Mouse (Mus musculus) frontal cortex, adult 2 months (tissue): ENCODE results near the gene Palm3. TPM values are rescaled to one million over a fixed set of nuclear protein-coding genes. Genes with fewer than 3 reads are reported as not detected.

Experiments used
- DNase-seq, 2 experiments: peaks; one replicate each; pipeline ENCODE4 v3.0.0; 2022; ENCODE audit warnings: low spot score in 1 of 2; ENCODE audit errors: extremely low spot score in 1 of 2
- polyA plus RNA-seq: library from polyadenylated mRNA; depleted of rRNA; stranded (reverse); fragments of >200 nt; gene quantifications from 2 replicates; pipeline ENCODE4 v1.2.3, GENCODE M21; 2012; rRNA removed

Palm3 gene
- polyA plus RNA-seq, 1 experiment = 1.9 TPM

- no peak for DNase-seq
Measured at GRCm38 (mm10) chr8:84065457-84066072, 44.3 kb downstream of the Palm3 start.

GRCm38 (mm10) chr8:84066291-84066930, 45.1 kb downstream of the Palm3 start, which contains the start of gene Rfx1:
Rfx1 (plus strand) TSS chr8:84066834.
- peak; percentile 100 for DNase-seq

GRCm38 (mm10) chr8:84067047-84067573, 45.8 kb downstream of the Palm3 start:
- peak; percentile 85 to 96 for DNase-seq

GRCm38 (mm10) chr8:84067911-84068310, 46.6 kb downstream of the Palm3 start:
- no peak for DNase-seq

- DNase-seq = no peak
Measured at GRCm38 (mm10) chr8:84068316-84069035, 47.2 kb downstream of the Palm3 start.

- DNase-seq = no peak
Measured at GRCm38 (mm10) chr8:84069169-84069568, 47.9 kb downstream of the Palm3 start.

GRCm38 (mm10) chr8:84069750-84070149, 48.5 kb downstream of the Palm3 start:
- DNase-seq = no peak

GRCm38 (mm10) chr8:84070241-84070640, 49.0 kb downstream of the Palm3 start:
- DNase-seq = no peak

GRCm38 (mm10) chr8:84070667-84071066, 49.4 kb downstream of the Palm3 start:
- peak; percentile 73 to 76 for DNase-seq

GRCm38 (mm10) chr8:84071921-84072320, 50.6 kb downstream of the Palm3 start:
- DNase-seq = no peak

GRCm38 (mm10) chr8:84072321-84072720, 51.0 kb downstream of the Palm3 start:
- no peak for DNase-seq

- peak in 1 of 2 experiments; percentile 47 for DNase-seq
Measured at GRCm38 (mm10) chr8:84073230-84073976, 52.1 kb downstream of the Palm3 start.

- no peak for DNase-seq
Measured at GRCm38 (mm10) chr8:84076412-84076811, 55.1 kb downstream of the Palm3 start.

GRCm38 (mm10) chr8:84076849-84077248, 55.6 kb downstream of the Palm3 start:
- no peak for DNase-seq

- DNase-seq = no peak
Measured at GRCm38 (mm10) chr8:84079206-84079605, 57.9 kb downstream of the Palm3 start.

Other genes with a start within 250 kb of the Palm3 start
- 199 and 247 TPM in 2 replicates for gene Adgrl1, start 121.4 kb upstream of the Palm3 start, polyA plus RNA-seq
- 0.63 and 0.68 TPM in 2 replicates for gene Gm10644, start 66.3 kb upstream of the Palm3 start, polyA plus RNA-seq
- 1.2 and 1.6 TPM in 2 replicates for gene Asf1b, start 66.0 kb upstream of the Palm3 start, polyA plus RNA-seq
- 161 and 176 TPM in 2 replicates for gene Prkaca, start 48.5 kb upstream of the Palm3 start, polyA plus RNA-seq
- gene Samd1, start 23.8 kb upstream of the Palm3 start, polyA plus RNA-seq = 47.4 and 48.4 TPM in 2 replicates
- gene 1700067K01Rik, start 20.0 kb upstream of the Palm3 start, polyA plus RNA-seq = not detected in 2 replicates
- 1.4 and 2.4 TPM in 2 replicates for gene 2210011C24Rik, start 9.3 kb upstream of the Palm3 start, polyA plus RNA-seq
- gene Il27ra, start 21.1 kb downstream of the Palm3 start, polyA plus RNA-seq = 0.40 and 0.42 TPM in 2 replicates
- gene Rln3, start 23.5 kb downstream of the Palm3 start, polyA plus RNA-seq = not detected in 2 replicates
- gene Gm10643, start 43.7 kb downstream of the Palm3 start, polyA plus RNA-seq = 3.7 and 5.3 TPM in 2 replicates
- 36.6 and 37.9 TPM in 2 replicates for gene Rfx1, start 45.4 kb downstream of the Palm3 start, polyA plus RNA-seq
- 32.9 and 40.8 TPM in 2 replicates for gene Dcaf15, start 83.3 kb downstream of the Palm3 start, polyA plus RNA-seq
- gene Podnl1, start 104.5 kb downstream of the Palm3 start, polyA plus RNA-seq = 0.04 and 0.08 TPM in 2 replicates
- 38.4 and 40.2 TPM in 2 replicates for gene Cc2d1a, start 126.5 kb downstream of the Palm3 start, polyA plus RNA-seq
- gene 4930432K21Rik, start 126.6 kb downstream of the Palm3 start, polyA plus RNA-seq = 2.6 and 2.9 TPM in 2 replicates
- 2.1 and 2.6 TPM in 2 replicates for gene Nanos3, start 163.7 kb downstream of the Palm3 start, polyA plus RNA-seq
- gene Zswim4, start 215.6 kb downstream of the Palm3 start, polyA plus RNA-seq = 13.7 TPM in 2 replicates
- 216 and 261 TPM in 2 replicates for gene D8Ertd738e, start 228.2 kb downstream of the Palm3 start, polyA plus RNA-seq
- gene Mri1, start 235.9 kb downstream of the Palm3 start, polyA plus RNA-seq = 26.0 and 30.5 TPM in 2 replicates
- 34.8 and 35.6 TPM in 2 replicates for gene Ccdc130, start 248.9 kb downstream of the Palm3 start, polyA plus RNA-seq